ENCODE assay signal across 30 mouse cellular contexts in genomic region chr9:58721021-58721420, GRCm38 (mm10). TPM values are rescaled to one million over a fixed set of nuclear protein-coding genes. Genes with fewer than 3 reads are reported as not detected.
DNase-seq lines count a peak whose midpoint lies in the region; ATAC-seq and TF ChIP-seq lines count a peak whose summit lies in the region.
"Had no signal": no experiment of that assay in that cellular context is flagged by ENCODE, and none has a peak within 500 bp of the region (broad histone marks: within the 10 kb centered on the region; RNA-seq: fewer than 3 reads in every experiment).

No protein-coding gene starts in this region.

- 53% methylated on average over 7 of the region's 7 CpGs for WGBS in kidney, embryonic 14.5 days
- 49% methylated on average over 7 of the region's 7 CpGs for WGBS in kidney, embryonic 16.5 days

- TF ChIP-seq CTCF in G1E (IDR thresholded peaks at IDR 0.05; ENCODE audit: low read depth, low read length), result no peak
- TF ChIP-seq CTCF in MEL (IDR thresholded peaks at IDR 0.05 in 2 of 3, conservative IDR thresholded peaks at IDR 0.05 in 1 of 3; ENCODE audit: control insufficient read depth in 1 of 3, insufficient read depth in 1 of 3, low read depth in 2 of 3, low read length in 3 of 3, poor library complexity in 1 of 3, severe bottlenecking in 1 of 3), result no peak

- H3K36me3 ChIP-seq in kidney, embryonic 14.5 days (ENCODE audit: control insufficient read depth, insufficient read depth, low read length), result no peaks in the 10 kb centered on the region
- H3K36me3 ChIP-seq in kidney, embryonic 16.5 days (ENCODE audit: insufficient read depth, low read length), result no peaks in the 10 kb centered on the region
- H3K36me3 ChIP-seq in G1E (replicated peaks) (no peaks in the 10 kb centered on the region), MEL (ENCODE audit: control insufficient read depth in 1 of 2, insufficient read depth in 2 of 2, low read length in 2 of 2) (peaks cover 1 to 48% of the 10 kb centered on the region in 2 experiments; a peak in 3 of 4 replicates)
- H3K36me3 ChIP-seq: embryonic facial prominence, embryonic 10.5 days; embryonic facial prominence, embryonic 13.5 days; forebrain, embryonic 12.5 days; forebrain, embryonic 15.5 days; heart, embryonic 12.5 days; heart, embryonic 15.5 days; hindbrain, embryonic 10.5 days; hindbrain, embryonic 13.5 days had no signal

- intact Hi-C loops in left cerebral cortex, postnatal 36 days (cut with DNase I), result no loop called here
- intact Hi-C loops in left cerebral cortex, postnatal 25 days (cut with DNase I), result no loop called here

- TF ChIP-seq EP300 in MEL (IDR thresholded peaks at IDR 0.05; ENCODE audit: low read depth in 1 of 2, low read length in 2 of 2), result peak in 1 of 2 experiments; percentile 31; a peak in 2 of 4 replicates

- peak; percentile 43; the same call in 1 of the 2 replicates for ATAC-seq in kidney, embryonic 14.5 days (ENCODE audit: low FRiP score, low TSS enrichment)
- ATAC-seq in kidney, embryonic 16.5 days (ENCODE audit: low FRiP score, low TSS enrichment), result no peak
- ATAC-seq in G1E (ENCODE audit: extremely low read depth, insufficient number of reproducible peaks, low FRiP score, poor library complexity, severe bottlenecking), result no peak
- ATAC-seq: CD4-positive, CD25-positive, alpha-beta regulatory T cell, adult 4 months; forebrain, embryonic 15.5 days; hindbrain, embryonic 16.5 days; Patski had no signal

- H3K4me3 ChIP-seq in kidney, embryonic 14.5 days (ENCODE audit: low read length), result no peak overlapping the region
- H3K4me3 ChIP-seq in kidney, embryonic 16.5 days (ENCODE audit: low read length), result no peak overlapping the region
- H3K4me3 ChIP-seq in G1E (ENCODE audit: low read depth, low read length) (peak overlapping the region; percentile 46; the same call in 1 of the 2 replicates), MEL (ENCODE audit: control insufficient read depth in 1 of 2, insufficient read depth in 1 of 2, low read depth in 2 of 2, low read length in 2 of 2) (peak overlapping the region in 1 of 2 experiments; percentile 35; a peak in 2 of 4 replicates)
- H3K4me3 ChIP-seq: embryonic facial prominence, embryonic 10.5 days; embryonic facial prominence, embryonic 13.5 days; erythroblast, embryonic 14.5 days; forebrain, embryonic 12.5 days; forebrain, embryonic 15.5 days; heart, embryonic 12.5 days; heart, embryonic 15.5 days; hindbrain, embryonic 10.5 days; hindbrain, embryonic 13.5 days had no signal

- H3K9me3 ChIP-seq in kidney, embryonic 14.5 days (ENCODE audit: control insufficient read depth, low read length), result no peaks in the 10 kb centered on the region
- no peaks in the 10 kb centered on the region for H3K9me3 ChIP-seq in kidney, embryonic 16.5 days (ENCODE audit: low read length)
- peaks cover 4% of the 10 kb centered on the region for H3K9me3 ChIP-seq in G1E (replicated peaks)
- H3K9me3 ChIP-seq in MEL (replicated peaks; ENCODE audit: insufficient read depth, low read length), result no peaks in the 10 kb centered on the region
- H3K9me3 ChIP-seq: embryonic facial prominence, embryonic 10.5 days; embryonic facial prominence, embryonic 13.5 days; forebrain, embryonic 12.5 days; forebrain, embryonic 15.5 days; heart, embryonic 12.5 days; heart, embryonic 15.5 days; hindbrain, embryonic 10.5 days; hindbrain, embryonic 13.5 days had no signal

- no peak overlapping the region for H3K9ac ChIP-seq in kidney, embryonic 14.5 days (ENCODE audit: low read depth, low read length)
- H3K9ac ChIP-seq in kidney, embryonic 16.5 days (replicated peaks; ENCODE audit: low read length), result no peak overlapping the region
- H3K9ac ChIP-seq in MEL (ENCODE audit: control insufficient read depth, low read depth, low read length, poor library complexity, severe bottlenecking), result 0 out of 2 replicates have a peak overlapping the region, but pooled peaks have one; percentile 30
- H3K9ac ChIP-seq: embryonic facial prominence, embryonic 13.5 days; forebrain, embryonic 12.5 days; forebrain, embryonic 15.5 days; heart, embryonic 12.5 days; heart, embryonic 15.5 days; hindbrain, embryonic 13.5 days had no signal

- H3K79me2 ChIP-seq in MEL (ENCODE audit: control insufficient read depth, insufficient read depth, low read length, poor library complexity), result peaks cover 11% of the 10 kb centered on the region; the same call in 1 of the 2 replicates

- H3K27ac ChIP-seq in kidney, embryonic 14.5 days (ENCODE audit: low read depth, low read length), result no peak overlapping the region
- no peak overlapping the region for H3K27ac ChIP-seq in kidney, embryonic 16.5 days (ENCODE audit: low read length)
- H3K27ac ChIP-seq in MEL (ENCODE audit: control insufficient read depth, low read depth, low read length), result peak overlapping the region; percentile 40
- H3K27ac ChIP-seq: embryonic facial prominence, embryonic 10.5 days; embryonic facial prominence, embryonic 13.5 days; forebrain, embryonic 12.5 days; forebrain, embryonic 15.5 days; heart, embryonic 15.5 days; hindbrain, embryonic 10.5 days; hindbrain, embryonic 13.5 days had no signal

- DNase-seq in G1E (ENCODE audit: low spot score) (no peak), MEL (ENCODE audit: low read depth, low spot score) (no peak)
- DNase-seq in retina, postnatal 1 day, result peak; percentile 85
- DNase-seq in left cerebral cortex, postnatal 36 days (ENCODE audit: low spot score in 2 of 2), result no peak
- no peak for DNase-seq in left cerebral cortex, postnatal 25 days (ENCODE audit: low spot score in 2 of 2)
- DNase-seq: adrenal gland, adult 2 months; adrenal gland, postnatal 14 days; cerebellum, adult 11 months; cerebellum, adult 2 months; cerebellum, postnatal 10 days; cerebellum, postnatal 36 days; embryo, embryonic 11 days; gastrocnemius, postnatal 25 days; heart, adult 18-20 months; heart, postnatal 10 days; heart, postnatal 36 days had no signal

- no peaks in the 10 kb centered on the region for H3K27me3 ChIP-seq in kidney, embryonic 14.5 days (ENCODE audit: control insufficient read depth, insufficient read depth, low read length)
- H3K27me3 ChIP-seq in kidney, embryonic 16.5 days (ENCODE audit: insufficient read depth, low read length), result no peaks in the 10 kb centered on the region
- H3K27me3 ChIP-seq in G1E (ENCODE audit: insufficient read depth, low read length) (no peaks in the 10 kb centered on the region; the same call in 1 of the 2 replicates), MEL (ENCODE audit: control insufficient read depth in 1 of 2, insufficient read depth in 2 of 2, low read length in 2 of 2) (no peaks in the 10 kb centered on the region)
- H3K27me3 ChIP-seq: embryonic facial prominence, embryonic 13.5 days; forebrain, embryonic 12.5 days; forebrain, embryonic 15.5 days; heart, embryonic 12.5 days; heart, embryonic 15.5 days; hindbrain, embryonic 13.5 days had no signal

- no peak for TF ChIP-seq RAD21 in MEL (IDR thresholded peaks at IDR 0.05; ENCODE audit: low read depth, low read length)

- no peak for TF ChIP-seq POLR2A in MEL (IDR thresholded peaks at IDR 0.05; ENCODE audit: control insufficient read depth in 1 of 2, insufficient read depth in 1 of 2, low read depth in 1 of 2, low read length in 2 of 2, poor library complexity in 1 of 2)

- no peak overlapping the region for H3K4me2 ChIP-seq in kidney, embryonic 14.5 days (replicated peaks; ENCODE audit: low read depth, low read length)
- H3K4me2 ChIP-seq in kidney, embryonic 16.5 days (replicated peaks; ENCODE audit: low read depth, low read length), result no peak overlapping the region
- H3K4me2 ChIP-seq: embryonic facial prominence, embryonic 13.5 days; forebrain, embryonic 12.5 days; forebrain, embryonic 15.5 days; heart, embryonic 12.5 days; heart, embryonic 15.5 days; hindbrain, embryonic 13.5 days had no signal

- no peaks in the 10 kb centered on the region for H3K4me1 ChIP-seq in kidney, embryonic 14.5 days (ENCODE audit: control insufficient read depth, insufficient read depth, low read length)
- H3K4me1 ChIP-seq in kidney, embryonic 16.5 days (ENCODE audit: insufficient read depth, low read length), result peaks cover 7% of the 10 kb centered on the region; the same call in 1 of the 2 replicates
- H3K4me1 ChIP-seq in G1E (ENCODE audit: insufficient read depth, low read depth, low read length), result peaks cover 61% of the 10 kb centered on the region
- H3K4me1 ChIP-seq in MEL (ENCODE audit: control insufficient read depth in 1 of 2, insufficient read depth in 2 of 2, low read length in 2 of 2), result peaks cover 23 to 35% of the 10 kb centered on the region in 2 experiments
- H3K4me1 ChIP-seq: embryonic facial prominence, embryonic 10.5 days; embryonic facial prominence, embryonic 13.5 days; forebrain, embryonic 12.5 days; forebrain, embryonic 15.5 days; heart, embryonic 15.5 days; hindbrain, embryonic 13.5 days had no signal

TF ChIP-seq in MEL, 35 proteins besides CTCF, POLR2A, EP300 and RAD21:
- peak; percentile 59 for TF ChIP-seq MXI1 (IDR thresholded peaks at IDR 0.05; ENCODE audit: low read depth, low read length)
- TF ChIP-seq KAT2A (conservative IDR thresholded peaks at IDR 0.05; ENCODE audit: low read depth, low read length), result no peak
- peak; percentile 33; the same call in 1 of the 2 replicates for TF ChIP-seq GATA1 (IDR thresholded peaks at IDR 0.05; ENCODE audit: low read depth, low read length)
- no peak for TF ChIP-seq HCFC1 (IDR thresholded peaks at IDR 0.05; ENCODE audit: low read depth, low read length)
- no peak for TF ChIP-seq CHD2 (IDR thresholded peaks at IDR 0.05; ENCODE audit: low read length)
- no peak for TF ChIP-seq MYC (IDR thresholded peaks at IDR 0.05; ENCODE audit: low read depth, low read length)
- 0 out of 2 replicates have a peak, but pooled peaks have one; percentile 17 for TF ChIP-seq TAL1 (IDR thresholded peaks at IDR 0.05; ENCODE audit: low read length)
- 0 out of 2 replicates have a peak, but pooled peaks have one; percentile 3 for TF ChIP-seq NRF1 (IDR thresholded peaks at IDR 0.05; ENCODE audit: insufficient read depth, low read depth, low read length, poor library complexity, severe bottlenecking)
- peak; percentile 6; the same call in 1 of the 2 replicates for TF ChIP-seq MYB (IDR thresholded peaks at IDR 0.05; ENCODE audit: low read depth, low read length)

RNA-seq across cellular contexts. Expression of gene Rec114, which starts 22.7 kb away (rescaled TPM):
- 1.7 and 2.1 TPM in 2 replicates for polyA plus RNA-seq in kidney, embryonic 14.5 days (2014; fragmentation: Nextera tagmentation; extraction: Ambion mirVana)
- 1.6 and 3.8 TPM in 2 replicates for polyA plus RNA-seq in kidney, embryonic 16.5 days (2015; fragmentation: Nextera tagmentation; extraction: Ambion mirVana)
- not detected in 2 replicates for total RNA-seq in G1E (2014; fragmentation: Nextera tagmentation)
- 1.7 and 2.1 TPM in 2 replicates for total RNA-seq in G1E (2017)
- polyA plus RNA-seq in G1E (2012), result not detected in 2 replicates
- 112 and 135 TPM in 2 replicates for total RNA-seq in MEL (2012; rRNA removed)
- 100 to 1,000 TPM in 1 of 2 experiments, not detected in 1; 111 TPM for polyA plus RNA-seq in MEL (2012; ENCODE audit: insufficient read depth in 1 of 2, insufficient read length in 2 of 2, low read depth in 1 of 2, low replicate concordance in 2 of 2, missing spikeins in 1 of 2)
- total RNA-seq in left cerebral cortex, postnatal 36 days (2021), result under 1 TPM in 1 of 2 experiments, not detected in 1; 0.59 TPM
- not detected for total RNA-seq in left cerebral cortex, postnatal 25 days (2021)

Comparison
In these comparisons a context has a peak if more than half of its experiments do, and no peak if none do; other contexts are left out.
1. RNA of gene Rec114, which starts 22.7 kb away (total RNA-seq): 112 to 135 TPM in MEL; 1.7 to 2.1 TPM in G1E, 0.59 TPM in left cerebral cortex, postnatal 36 days and not detected in left cerebral cortex, postnatal 25 days; every median in the first group is over 10 times any median in the second.